ENCODE assay signal across 16 mouse cellular contexts in genomic region chr9:107275710-107276109, GRCm38 (mm10). TPM values are rescaled to one million over a fixed set of nuclear protein-coding genes. Genes with fewer than 3 reads are reported as not detected.
DNase-seq lines count a peak whose midpoint lies in the region.
"Had no signal": no experiment of that assay in that cellular context is flagged by ENCODE, and none has a peak within 500 bp of the region (broad histone marks: within the 10 kb centered on the region; RNA-seq: fewer than 3 reads in every experiment).

No protein-coding gene starts in this region.

- peak; percentile 77 to 88 for DNase-seq in adrenal gland, adult (ENCODE audit: inconsistent age in 2 of 2, low spot score in 1 of 2)
- DNase-seq in adrenal gland, postnatal 4 days (ENCODE audit: low spot score in 2 of 2) = no peak
- DNase-seq in heart, adult 11 months = peak; percentile 89
- DNase-seq in heart, postnatal 25 days (ENCODE audit: low spot score) = no peak
- DNase-seq in adrenal gland, postnatal 14 days = peak; percentile 80
- no peak for DNase-seq in thymus, postnatal 14 days
- DNase-seq in right cerebral cortex, postnatal 36 days (ENCODE audit: low spot score in 2 of 2) = no peak
- DNase-seq: cerebellum, postnatal 36 days; gastrocnemius, postnatal 14 days; heart, adult 18-20 months; kidney, adult 11 months; kidney, postnatal 36 days; layer of hippocampus, postnatal 36 days; liver, embryonic 13.5 days; lung, adult 2 months; lung, postnatal 10 days had no signal

- intact Hi-C loops in heart, postnatal 25 days (cut with DNase I) = loop anchor here (5.0 kb wide), 1 partner anchor 108 kb away; no protein-coding TSS in a partner anchor

RNA-seq across cellular contexts. Expression of gene Mapkapk3, which starts 14.0 kb away (rescaled TPM):
- 10 to 100 TPM; 24.6 to 27.3 TPM for total RNA-seq in adrenal gland, postnatal 4 days (2021)
- 10 to 100 TPM; 28.3 to 30.9 TPM for total RNA-seq in heart, postnatal 25 days (2021)
- total RNA-seq in adrenal gland, postnatal 14 days (2021) = 34.9 and 42.8 TPM in 2 replicates

RNA-seq across cellular contexts. Expression of gene Cish, which starts 20.1 kb away (rescaled TPM):
- 10 to 100 TPM; 17.8 to 22.5 TPM for total RNA-seq in adrenal gland, postnatal 4 days (2021)
- 100 to 1,000 TPM; 122 to 198 TPM for total RNA-seq in heart, postnatal 25 days (2021)
- total RNA-seq in adrenal gland, postnatal 14 days (2021) = 20.5 and 63.5 TPM in 2 replicates

RNA-seq across cellular contexts. Expression of gene Dock3, which starts 44.0 kb away (rescaled TPM):
- 1 to 10 TPM; 7.1 to 7.4 TPM for total RNA-seq in adrenal gland, postnatal 4 days (2021)
- total RNA-seq in heart, postnatal 25 days (2021) = 1 to 10 TPM; 2.7 to 3.5 TPM
- 3.4 and 4.2 TPM in 2 replicates for total RNA-seq in adrenal gland, postnatal 14 days (2021)
- total RNA-seq: gastrocnemius, postnatal 14 days had no signal

Comparison
In these comparisons a context has a peak if more than half of its experiments do, and no peak if none do; other contexts are left out.
1. DNase-seq: peak in adrenal gland, adult (2 of 2), heart, adult 11 months (single experiment) and adrenal gland, postnatal 14 days (single experiment); none in adrenal gland, postnatal 4 days (0 of 2), heart, postnatal 25 days (single experiment), thymus, postnatal 14 days (single experiment) and right cerebral cortex, postnatal 36 days (0 of 2).